Mouse (Mus musculus) c-Kit-positive CD71-positive TER-119-positive erythroid progenitor cells, embryonic 14.5 days (primary cell): Measurements from ENCODE around the gene Slc2a4.
"Not testable (repeated sequence)": the region's sequence is repeated elsewhere in the genome, so short reads cannot be mapped to it uniquely, and the experiment has no call there.

Source experiments
- DNase-seq: peaks from one replicate; pipeline ENCODE4 v3.0.0-alpha.2; 2013; ENCODE audit warnings: low spot score

Slc2a4 gene

GRCm38 (mm10) chr11:69919661-69920265 is 28.2 kb downstream of the Slc2a4 start:
- peak; percentile 92 for DNase-seq

DNA sequence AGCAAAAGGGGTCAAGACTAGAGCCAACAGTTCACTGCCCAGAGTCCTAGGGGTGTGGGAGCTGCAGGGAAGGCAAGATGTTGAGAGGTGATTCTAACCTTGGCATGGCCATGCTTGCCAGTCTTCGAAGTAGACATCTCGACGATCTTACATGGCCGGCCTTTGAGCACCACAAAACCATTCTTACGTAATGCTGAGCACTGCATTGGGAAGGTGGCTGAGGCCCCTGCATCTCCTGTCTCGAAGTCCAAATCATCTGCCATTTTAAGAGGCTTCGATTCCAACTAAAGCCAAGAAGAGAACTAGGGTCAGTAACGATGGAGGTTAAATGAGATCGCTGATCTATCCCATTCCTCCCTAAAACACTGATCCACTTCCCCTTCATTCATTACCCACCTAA is 28.9 kb downstream of the Slc2a4 start:
- DNase-seq, result no peak

DNA sequence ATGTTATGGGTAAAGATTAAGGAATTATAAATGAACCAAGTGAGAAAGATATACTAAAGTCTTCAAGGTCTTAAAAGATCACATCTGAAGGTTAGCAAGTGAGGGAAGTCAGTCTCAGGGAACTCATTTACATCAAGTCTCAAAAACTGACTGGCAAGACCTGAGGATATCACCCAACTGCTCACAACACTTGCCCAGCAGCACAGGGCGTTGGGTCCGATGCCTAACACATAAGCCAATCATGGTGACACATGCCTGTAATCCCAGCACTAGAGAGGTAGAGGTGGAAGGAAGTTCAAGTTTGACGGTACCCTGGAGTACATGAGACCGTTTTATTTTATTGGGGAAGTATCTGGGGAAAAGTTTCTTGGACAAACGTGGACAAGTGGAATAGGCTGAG is 29.9 kb downstream of the Slc2a4 start:
- no peak for DNase-seq

DNA sequence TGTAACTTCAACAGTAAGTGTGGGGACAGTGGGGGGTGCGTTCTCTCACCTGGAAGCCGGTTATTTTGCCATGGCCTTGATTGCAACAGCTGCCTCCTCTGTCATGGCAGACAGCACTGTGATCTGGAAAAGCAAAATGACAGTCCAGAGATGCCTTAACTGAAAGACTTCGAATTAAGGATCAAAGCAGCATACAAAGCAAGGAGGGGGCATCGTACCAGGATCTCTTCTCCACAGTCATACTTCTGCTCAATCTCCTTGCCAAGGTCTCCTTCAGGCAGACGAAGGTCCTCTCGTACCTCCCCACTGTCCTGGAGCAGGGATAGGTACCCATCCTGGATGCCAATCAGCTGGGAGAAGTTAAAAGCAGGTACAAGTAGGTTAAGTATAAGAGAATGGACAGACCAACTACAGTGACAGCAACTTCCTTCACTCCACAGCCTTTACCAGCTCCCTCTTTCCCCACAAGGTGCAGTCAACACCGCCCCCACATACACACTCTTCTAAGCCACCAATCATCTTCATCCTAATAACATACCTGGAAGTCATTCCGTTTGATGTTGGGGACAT is 30.5 kb downstream of the Slc2a4 start:
- DNase-seq, result no peak

- not testable (repeated sequence) for DNase-seq
Measured at GRCm38 (mm10) chr11:69916652-69917378, 31.2 kb downstream of the Slc2a4 start.

- peak; percentile 87 for DNase-seq
Measured at GRCm38 (mm10) chr11:69915667-69916627, 32.0 kb downstream of the Slc2a4 start.

DNA sequence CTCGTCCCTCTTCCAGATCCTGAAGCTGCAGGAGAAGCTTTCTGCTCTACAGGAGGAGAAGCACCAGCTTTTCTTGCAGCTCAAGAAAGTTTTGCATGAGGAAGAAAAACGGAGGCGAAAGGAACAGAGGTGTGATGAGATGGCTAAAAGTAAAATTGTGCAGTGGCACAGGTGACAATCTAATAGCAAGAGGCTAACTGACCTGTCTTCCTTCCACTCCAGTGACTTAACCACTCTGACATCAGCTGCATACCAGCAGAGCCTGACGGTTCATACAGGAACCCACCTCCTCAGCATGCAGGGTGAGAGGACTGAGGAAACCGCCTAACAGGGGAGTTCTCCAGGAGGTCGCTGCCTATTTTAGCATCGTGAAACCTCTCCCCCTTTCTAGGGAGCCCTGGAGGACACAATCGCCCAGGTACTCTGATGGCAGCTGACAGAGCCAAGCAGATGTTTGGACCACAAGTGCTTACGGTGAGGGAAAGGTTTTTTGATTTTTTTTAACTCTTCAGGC is 33.0 kb downstream of the Slc2a4 start:
- DNase-seq, result no peak

- DNase-seq, result no peak
Measured at GRCm38 (mm10) chr11:69914372-69914764, 33.6 kb downstream of the Slc2a4 start.

- peak; percentile 92 for DNase-seq
Measured at GRCm38 (mm10) chr11:69913554-69914371, 34.2 kb downstream of the Slc2a4 start, which contains the start of gene Gps2. Gene Gps2 (plus strand): TSS chr11:69913888.

DNA sequence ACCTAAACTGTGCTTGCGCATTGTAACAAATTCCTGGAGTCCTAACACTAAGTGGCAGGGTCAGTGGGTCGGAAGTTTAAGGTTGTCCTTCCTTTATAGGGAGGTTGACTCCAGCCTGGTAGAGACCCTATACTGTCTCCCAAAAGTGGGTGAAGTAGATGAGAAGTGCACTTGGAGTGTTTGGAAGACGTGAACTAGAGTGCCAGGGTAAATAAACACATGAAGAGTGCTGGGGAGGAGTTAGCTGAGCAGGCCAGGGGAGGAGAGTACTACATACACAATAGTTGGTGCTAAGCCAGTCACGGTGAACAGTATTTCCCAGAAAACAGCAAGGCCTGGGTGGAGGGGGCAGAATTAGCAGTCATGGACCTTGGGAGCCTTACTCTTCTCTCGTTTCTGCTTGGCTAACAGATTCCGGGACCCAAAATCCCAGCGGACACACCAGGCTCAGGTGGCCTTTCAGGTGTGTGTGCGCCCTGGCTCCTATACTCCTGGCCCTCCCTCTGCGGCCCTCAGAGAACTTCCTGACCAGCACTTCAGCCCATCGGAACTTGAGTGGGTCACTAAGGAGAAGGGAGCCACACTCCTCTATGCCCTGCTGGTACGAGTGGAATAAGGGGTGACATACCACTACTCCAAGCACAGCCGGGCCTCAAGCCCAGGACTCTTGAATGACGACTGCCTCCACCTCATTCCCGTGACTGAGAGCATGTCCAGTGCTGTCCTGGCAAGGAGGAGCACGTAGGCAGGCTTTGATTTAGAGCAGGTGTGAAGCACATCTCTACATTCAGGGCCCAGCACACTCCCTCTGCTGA is 35.1 kb downstream of the Slc2a4 start:
- DNase-seq, result no peak

- no peak for DNase-seq
Measured at GRCm38 (mm10) chr11:69911701-69912100, 36.3 kb downstream of the Slc2a4 start.

DNA sequence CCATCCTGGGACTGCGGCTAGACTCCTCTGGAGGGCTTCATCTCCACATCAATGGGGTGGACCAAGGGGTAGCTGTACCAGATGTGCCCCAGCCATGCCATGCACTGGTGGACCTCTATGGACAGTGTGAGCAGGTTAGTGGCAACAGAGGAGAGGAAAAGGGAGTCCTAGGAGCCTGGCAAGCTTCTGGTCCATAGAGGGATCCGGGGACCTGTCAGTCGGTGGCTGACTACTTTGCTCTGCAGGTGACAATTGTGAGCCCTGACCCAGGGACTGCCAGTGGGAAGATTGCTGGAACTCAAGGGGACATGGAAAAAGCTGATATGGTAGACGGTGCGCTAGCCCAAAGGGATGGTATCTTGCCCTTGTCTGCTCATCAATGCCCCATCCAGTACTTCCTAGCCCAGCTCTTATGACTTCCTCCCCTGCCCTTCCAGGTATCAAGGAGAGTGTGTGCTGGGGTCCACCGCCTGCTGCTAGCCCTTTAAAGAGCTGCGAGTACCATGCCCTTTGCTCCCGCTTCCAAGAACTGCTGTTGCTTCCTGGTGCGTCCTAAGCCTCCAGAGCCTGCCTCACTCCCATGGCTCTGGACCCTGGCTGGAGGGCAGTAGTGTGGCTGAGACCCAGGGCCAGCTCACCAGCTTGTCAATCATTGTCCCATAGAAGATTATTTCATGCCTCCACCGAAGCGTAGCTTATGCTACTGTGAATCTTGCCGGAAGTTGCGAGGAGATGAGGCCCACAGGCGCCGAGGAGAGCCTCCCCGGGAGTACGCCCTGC is 37.0 kb downstream of the Slc2a4 start:
- DNase-seq, result no peak

DNA sequence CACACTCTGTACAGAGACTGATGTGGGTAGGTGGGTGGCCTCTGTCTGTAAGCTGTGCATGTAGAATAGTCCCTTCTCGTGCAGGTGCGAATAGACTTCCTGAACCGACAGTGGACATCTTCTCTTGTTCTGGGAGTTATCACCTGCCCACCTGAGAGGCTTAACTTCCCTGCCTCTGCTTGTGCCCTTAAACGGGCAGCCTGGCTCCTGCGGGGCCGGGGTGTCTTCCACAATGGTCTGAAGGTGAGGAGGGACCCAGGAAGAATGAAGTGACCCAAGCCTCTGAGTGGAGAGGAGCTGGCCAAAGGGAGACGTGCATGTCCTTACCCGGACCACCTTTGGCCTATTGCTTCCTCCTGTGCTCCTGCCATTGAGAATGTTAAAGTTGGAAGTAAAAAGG is 37.8 kb downstream of the Slc2a4 start:
- no peak for DNase-seq

DNA sequence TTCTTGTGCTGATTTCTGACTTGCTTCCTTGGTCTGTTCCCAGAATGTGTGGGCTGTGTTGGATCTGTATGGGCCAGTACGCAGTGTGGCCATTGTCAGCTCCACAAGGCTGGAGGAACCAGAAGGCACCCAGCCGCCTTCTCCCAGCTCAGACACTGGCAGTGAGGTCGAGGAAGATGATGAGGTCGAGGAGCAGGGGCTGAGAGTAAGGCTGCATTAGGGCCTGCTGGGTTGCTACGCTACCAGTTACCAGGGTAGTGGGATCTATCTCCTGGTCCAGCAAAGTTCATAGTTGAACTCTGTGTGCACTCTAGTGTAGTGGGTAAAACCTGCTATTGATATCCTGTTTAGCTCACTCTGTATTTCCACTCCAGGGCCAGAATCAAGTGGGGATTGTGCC is 38.8 kb downstream of the Slc2a4 start:
- DNase-seq, result no peak

DNA sequence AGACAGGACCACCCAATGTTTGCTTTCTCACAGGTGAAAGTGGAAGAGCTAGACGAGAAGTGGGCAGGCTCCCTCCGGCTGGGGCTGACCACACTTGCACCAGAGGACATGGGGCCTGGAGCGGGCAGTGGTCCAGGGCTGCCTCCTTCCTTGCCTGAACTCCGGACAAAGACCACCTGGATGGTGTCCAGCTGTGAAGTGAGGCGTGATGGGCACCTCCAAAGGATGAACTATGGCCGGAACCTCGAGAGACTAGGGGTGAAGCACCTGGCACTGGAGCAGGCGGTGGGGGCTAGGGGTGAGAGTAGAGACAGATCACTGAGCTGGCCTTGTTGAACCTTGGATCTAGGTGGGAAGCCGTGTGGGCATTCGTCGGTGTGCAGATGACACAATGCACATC is 39.3 kb downstream of the Slc2a4 start:
- DNase-seq, result no peak

GRCm38 (mm10) chr11:69904311-69904710 is 43.7 kb downstream of the Slc2a4 start:
- no peak for DNase-seq

DNA sequence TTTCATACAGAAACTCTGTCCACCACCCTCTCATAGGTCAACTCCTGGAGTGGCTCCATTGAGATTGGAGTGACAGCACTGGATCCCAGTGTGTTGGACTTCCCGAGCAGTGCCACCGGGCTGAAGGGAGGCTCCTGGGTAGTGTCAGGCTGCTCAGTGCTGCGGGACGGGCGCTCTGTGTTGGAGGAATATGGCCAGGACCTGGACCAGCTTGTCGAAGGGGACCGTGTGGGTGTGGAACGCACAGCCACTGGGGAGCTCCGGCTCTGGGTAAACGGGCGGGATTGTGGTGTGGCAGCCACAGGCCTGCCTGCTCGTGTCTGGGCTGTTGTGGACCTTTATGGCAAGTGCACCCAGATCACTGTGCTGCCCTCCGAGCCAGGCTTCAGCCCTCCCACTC is 45.0 kb downstream of the Slc2a4 start:
- no peak for DNase-seq

DNA sequence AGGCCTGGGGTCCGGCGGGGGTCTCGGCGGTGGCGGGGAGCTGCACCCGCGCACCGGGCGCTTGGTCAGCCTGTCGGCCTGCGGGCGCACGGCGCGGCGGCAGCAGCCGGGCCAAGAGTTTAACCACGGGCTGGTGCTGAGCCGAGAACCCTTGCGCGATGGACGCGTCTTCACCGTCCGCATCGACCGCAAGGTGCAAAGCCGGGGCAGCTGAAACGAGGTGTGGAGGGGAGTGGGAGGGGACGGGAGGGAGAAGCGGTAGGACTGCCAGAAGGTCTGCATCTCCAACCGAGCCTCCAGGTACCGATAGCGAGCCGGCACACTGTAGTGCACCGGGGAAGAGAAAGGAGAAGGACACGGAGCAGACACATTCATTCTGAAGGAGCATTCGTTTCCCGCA is 46.0 kb downstream of the Slc2a4 start:
- DNase-seq, result no peak

DNA sequence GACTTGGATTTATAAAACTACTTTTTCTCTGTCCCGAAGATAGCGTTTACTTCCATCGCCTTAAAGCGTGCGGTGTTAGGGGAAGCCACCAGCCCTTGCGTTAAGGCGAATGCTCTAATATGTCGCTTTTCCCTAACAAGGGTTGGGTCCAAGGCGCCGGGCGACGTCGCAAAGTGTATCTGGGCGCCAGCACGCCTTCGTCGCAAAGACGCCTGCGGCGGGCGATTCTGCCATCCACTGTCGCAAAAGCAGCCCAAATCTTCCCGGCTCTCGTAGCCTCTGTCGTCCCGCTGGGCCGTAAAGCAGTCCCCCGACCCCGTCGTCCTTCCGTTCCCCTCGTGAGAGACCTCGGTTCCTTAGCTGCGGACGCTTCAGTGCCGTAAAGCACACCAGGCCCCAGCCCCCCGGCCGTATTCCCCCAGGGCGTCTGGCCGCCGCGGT is 46.6 kb downstream of the Slc2a4 start:
- peak; percentile 92 for DNase-seq
